Mouse (Mus musculus) heart, embryonic 12.5 days (tissue): ENCODE data around the gene Tnik. TPM values are rescaled to one million over a fixed set of nuclear protein-coding genes. Genes with fewer than 3 reads are reported as not detected.

Experiments
- ATAC-seq: fragments of 200-750 bp; cut with Nextera tagmentation; 2 replicates; pipeline ENCODE4 v1.8.0; 2017; ENCODE audit warnings: moderate TSS enrichment, moderate library complexity; ENCODE audit not compliant: insufficient number of reproducible peaks, low FRiP score
- H3K27ac ChIP-seq: fragments of 300-500 bp; sonication (generic); 2 replicates; pipeline ENCODE4 v1.5.1; 2016; ENCODE audit warnings: mild to moderate bottlenecking, moderate library complexity; ENCODE audit not compliant: poor library complexity, severe bottlenecking
- H3K27me3 ChIP-seq: fragments of 300-500 bp; sonication (generic); replicated peaks from 2 replicates; pipeline ENCODE4 v1.6.1; 2016; ENCODE audit warnings: mild to moderate bottlenecking, moderate library complexity
- H3K36me3 ChIP-seq: fragments of 300-500 bp; sonication (generic); 2 replicates; pipeline ENCODE4 v1.6.1; 2016; ENCODE audit warnings: mild to moderate bottlenecking, moderate library complexity
- H3K4me1 ChIP-seq: fragments of 300-500 bp; sonication (generic); replicated peaks from 2 replicates; pipeline ENCODE4 v1.6.1; 2016; ENCODE audit warnings: mild to moderate bottlenecking
- H3K4me2 ChIP-seq: fragments of 300-500 bp; sonication (generic); 2 replicates; pipeline ENCODE4 v1.6.1; 2016; ENCODE audit warnings: mild to moderate bottlenecking, moderate library complexity
- H3K4me3 ChIP-seq: fragments of 300-500 bp; sonication (generic); 2 replicates; pipeline ENCODE4 v1.5.1; 2016; ENCODE audit warnings: mild to moderate bottlenecking
- H3K9ac ChIP-seq: fragments of 300-500 bp; sonication (generic); 2 replicates; pipeline ENCODE4 v1.6.1; 2016; ENCODE audit warnings: mild to moderate bottlenecking, moderate library complexity
- H3K9me3 ChIP-seq: fragments of 300-500 bp; sonication (generic); replicated peaks from 2 replicates; pipeline ENCODE4 v1.6.1; 2016; ENCODE audit warnings: mild to moderate bottlenecking, moderate library complexity
- WGBS: fragments of 180-500 bp; shearing (Covaris S2); methylation state at CpG from one replicate; pipeline ENCODE4 v1.1.7; 2016; 5-methylcytosine and 5-hydroxymethylcytosine counted together
- polyA plus RNA-seq: library from polyadenylated mRNA; unstranded; fragments of >200 nt; fragmentation: Nextera tagmentation; extraction: Ambion mirVana; gene quantifications from 2 replicates; pipeline ENCODE4 v1.2.1, GENCODE M21; 2016

Gene Tnik
- polyA plus RNA-seq: 10.3 and 10.8 TPM in 2 replicates

- H3K36me3 ChIP-seq: no peaks in the 10 kb centered on the region
- peak; percentile 90 for ATAC-seq
- H3K4me2 ChIP-seq: peak within 1 kb of the TSS; percentile 83
- H3K9me3 ChIP-seq: no peaks in the 10 kb centered on the region
- peak within 1 kb of the TSS; percentile 83 for H3K4me3 ChIP-seq
- H3K4me1 ChIP-seq: peaks cover 30% of the 10 kb centered on the region
- peaks cover 3% of the 10 kb centered on the region; the same call in 1 of the 2 replicates for H3K27me3 ChIP-seq
- under 1% methylated on average over 59 of the region's 59 CpGs for WGBS
- peak within 1 kb of the TSS; percentile 73 for H3K27ac ChIP-seq
- H3K9ac ChIP-seq: peak within 1 kb of the TSS; percentile 93
Measured at GRCm38 (mm10) chr3:28263002-28263947, at the start of gene Tnik. Tnik (plus strand) TSS chr3:28263214.

GRCm38 (mm10) chr3:28214886-28215311 is 48.1 kb upstream of the Tnik start:
- Histone ChIP-seq H3K4me3 (no peak overlapping the region), H3K9me3 (no peaks in the 10 kb centered on the region), H3K36me3 (no peaks in the 10 kb centered on the region), H3K27ac (no peak overlapping the region), H3K27me3 (0 out of 2 replicates have a peak, but pooled peaks cover 2% of the 10 kb centered on the region), H3K9ac (no peak overlapping the region), H3K4me1 (no peaks in the 10 kb centered on the region), H3K4me2 (no peak overlapping the region)
- no peak for ATAC-seq
- WGBS: 74% methylated on average over 7 of the region's 7 CpGs

- no peak overlapping the region for H3K4me3 ChIP-seq
- no peaks in the 10 kb centered on the region for H3K36me3 ChIP-seq
Measured at GRCm38 (mm10) chr3:28217001-28217400, 46.0 kb upstream of the Tnik start.

GRCm38 (mm10) chr3:28219533-28219932 is 43.5 kb upstream of the Tnik start:
- no peak overlapping the region for H3K4me3 ChIP-seq
- H3K4me1 ChIP-seq: peaks cover 6% of the 10 kb centered on the region
- H3K27ac ChIP-seq: no peak overlapping the region
- no peak overlapping the region for H3K9ac ChIP-seq
- H3K9me3 ChIP-seq: no peaks in the 10 kb centered on the region
- no peak overlapping the region for H3K4me2 ChIP-seq
- ATAC-seq: no peak
- no peaks in the 10 kb centered on the region for H3K36me3 ChIP-seq
- 0 out of 2 replicates have a peak, but pooled peaks cover 2% of the 10 kb centered on the region for H3K27me3 ChIP-seq
- 86% methylated on average over 7 of the region's 7 CpGs for WGBS

More at GRCm38 (mm10) chr3:28217001-28217400, 46.0 kb upstream of the Tnik start:
- Histone ChIP-seq H3K27me3 (0 out of 2 replicates have a peak, but pooled peaks cover 2% of the 10 kb centered on the region), H3K27ac (no peak overlapping the region), H3K4me2 (no peak overlapping the region), H3K9me3 (no peaks in the 10 kb centered on the region), H3K9ac (no peak overlapping the region), H3K4me1 (no peaks in the 10 kb centered on the region)
- 40% methylated on average over 5 of the region's 5 CpGs for WGBS
- ATAC-seq: no peak

GRCm38 (mm10) chr3:28219964-28220363 is 43.0 kb upstream of the Tnik start:
- no peak overlapping the region for H3K27ac ChIP-seq
- H3K9me3 ChIP-seq: no peaks in the 10 kb centered on the region
- H3K4me1 ChIP-seq: peaks cover 9% of the 10 kb centered on the region
- WGBS: 78% methylated on average over 3 of the region's 3 CpGs
- no peaks in the 10 kb centered on the region for H3K36me3 ChIP-seq
- H3K9ac ChIP-seq: no peak overlapping the region
- H3K27me3 ChIP-seq: 0 out of 2 replicates have a peak, but pooled peaks cover 2% of the 10 kb centered on the region
- ATAC-seq: no peak
- H3K4me2 ChIP-seq: no peak overlapping the region
- no peak overlapping the region for H3K4me3 ChIP-seq

- H3K9me3 ChIP-seq: no peaks in the 10 kb centered on the region
- no peak for ATAC-seq
- no peak overlapping the region for H3K27ac ChIP-seq
- no peak overlapping the region for H3K9ac ChIP-seq
- H3K36me3 ChIP-seq: no peaks in the 10 kb centered on the region
- no peaks in the 10 kb centered on the region for H3K27me3 ChIP-seq
- H3K4me1 ChIP-seq: peaks cover 22% of the 10 kb centered on the region
- H3K4me3 ChIP-seq: no peak overlapping the region
- no peak overlapping the region for H3K4me2 ChIP-seq
- 47% methylated on average over 15 of the region's 15 CpGs for WGBS
Measured at GRCm38 (mm10) chr3:28224437-28225356, 38.3 kb upstream of the Tnik start.

GRCm38 (mm10) chr3:28225357-28225905 is 37.6 kb upstream of the Tnik start:
- Histone ChIP-seq H3K4me2 (no peak overlapping the region), H3K36me3 (no peaks in the 10 kb centered on the region), H3K27me3 (no peaks in the 10 kb centered on the region), H3K4me3 (no peak overlapping the region), H3K4me1 (peaks cover 22% of the 10 kb centered on the region), H3K9me3 (no peaks in the 10 kb centered on the region), H3K9ac (no peak overlapping the region), H3K27ac (no peak overlapping the region)
- 78% methylated on average over 9 of the region's 9 CpGs for WGBS
- ATAC-seq: no peak

GRCm38 (mm10) chr3:28226181-28226580 is 36.8 kb upstream of the Tnik start:
- no peak overlapping the region for H3K4me2 ChIP-seq
- H3K36me3 ChIP-seq: no peaks in the 10 kb centered on the region

GRCm38 (mm10) chr3:28228930-28229329 is 34.1 kb upstream of the Tnik start:
- H3K9me3 ChIP-seq: no peaks in the 10 kb centered on the region
- H3K4me2 ChIP-seq: no peak overlapping the region
- H3K27me3 ChIP-seq: no peaks in the 10 kb centered on the region
- no peak overlapping the region for H3K9ac ChIP-seq
- peaks cover 23% of the 10 kb centered on the region for H3K4me1 ChIP-seq
- ATAC-seq: no peak
- H3K36me3 ChIP-seq: no peaks in the 10 kb centered on the region
- H3K27ac ChIP-seq: no peak overlapping the region
- 77% methylated on average over 4 of the region's 4 CpGs for WGBS
- H3K4me3 ChIP-seq: no peak overlapping the region

More at GRCm38 (mm10) chr3:28226181-28226580, 36.8 kb upstream of the Tnik start:
- H3K9ac ChIP-seq: no peak overlapping the region
- H3K4me3 ChIP-seq: no peak overlapping the region
- H3K27me3 ChIP-seq: no peaks in the 10 kb centered on the region
- peaks cover 22% of the 10 kb centered on the region for H3K4me1 ChIP-seq
- H3K27ac ChIP-seq: no peak overlapping the region
- H3K9me3 ChIP-seq: no peaks in the 10 kb centered on the region
- WGBS: 74% methylated on average over 19 of the region's 19 CpGs
- ATAC-seq: no peak

- Histone ChIP-seq H3K27me3 (no peaks in the 10 kb centered on the region), H3K4me1 (peaks cover 23% of the 10 kb centered on the region), H3K9ac (no peak overlapping the region), H3K36me3 (no peaks in the 10 kb centered on the region), H3K4me2 (no peak overlapping the region), H3K9me3 (no peaks in the 10 kb centered on the region), H3K27ac (no peak overlapping the region), H3K4me3 (no peak overlapping the region)
- no peak for ATAC-seq
- WGBS: 54% methylated on average over 2 of the region's 2 CpGs
Measured at GRCm38 (mm10) chr3:28229503-28229902, 33.5 kb upstream of the Tnik start.
